Mouse (Mus musculus) megakaryocyte, embryonic 14.5 days (primary cell): ENCODE results near the gene Kif26b.

ENCODE experiments used
- FLI1 ChIP-seq: IDR thresholded peaks from 2 replicates; pipeline ENCODE4 v1.6.1; 2012; ENCODE audit warnings: low read length, inconsistent platforms, mixed read lengths
- GATA1 ChIP-seq: IDR thresholded peaks from 3 replicates; pipeline ENCODE4 v1.6.1; 2012; ENCODE audit warnings: mixed read lengths, low read length, inconsistent platforms, borderline replicate concordance

- TF ChIP-seq GATA1 (no peak), FLI1 (no peak)
These were observed 291.2 kb downstream of the Kif26b start for GRCm38 (mm10) chr1:178820079-178820478.
